Mouse (Mus musculus) left cerebral cortex, adult 2 months (tissue): ENCODE measurements at regions not wholly inside any gene's neighbourhood (a gene's known extent, or its start where the extent isn't known, plus 50 kb on each side); places are given as distances from the start of the nearest gene placed in this dataset.

ENCODE experiments used
- DNase-seq, 2 experiments: peaks; one replicate each; pipeline ENCODE4 v3.0.0; 2021 to 2022; ENCODE audit warnings: low spot score in 2 of 2, mixed read lengths in 1 of 2; ENCODE audit errors: extremely low spot score in 1 of 2
- H3K27ac ChIP-seq: fragments of 200-600 bp; 2 replicates; pipeline ENCODE4 v1.8.1; 2022
- H3K4me3 ChIP-seq: fragments of 200-600 bp; 2 replicates; pipeline ENCODE4 v1.8.1; 2022
- CTCF ChIP-seq: fragments of 200-600 bp; IDR thresholded peaks from 2 replicates; pipeline ENCODE4 v1.8.1; 2022; ENCODE audit warnings: antibody characterized with exemption, mild to moderate bottlenecking, moderate library complexity
- intact Hi-C: fragments of 180-260 bp; cut with DNase I; formaldehyde crosslinking; loops from one replicate; pipeline ENCODE4 v1.15.1; 2025

GRCm38 (mm10) chr3:132506095-132506494, 123.5 kb upstream of the Gimd1 start:
- no peak overlapping the region for H3K27ac ChIP-seq
- TF ChIP-seq CTCF = peak; percentile 47
- H3K4me3 ChIP-seq = no peak overlapping the region
- DNase-seq = peak; percentile 18 to 20
- intact Hi-C loops = no loop called here

GRCm38 (mm10) chr3:132510240-132510639, 119.4 kb upstream of the Gimd1 start:
- intact Hi-C loops = no loop called here
- no peak overlapping the region for H3K27ac ChIP-seq
- no peak for DNase-seq
- no peak overlapping the region for H3K4me3 ChIP-seq
- TF ChIP-seq CTCF = no peak

- H3K27ac ChIP-seq = no peak overlapping the region
- DNase-seq = no peak
- TF ChIP-seq CTCF = no peak
- intact Hi-C loops = no loop called here
- no peak overlapping the region for H3K4me3 ChIP-seq
These were observed 117.0 kb upstream of the Gimd1 start for GRCm38 (mm10) chr3:132512526-132513102.

GRCm38 (mm10) chr3:132533323-132533904, 96.2 kb upstream of the Gimd1 start:
- no peak for DNase-seq
- intact Hi-C loops = no loop called here
- no peak for TF ChIP-seq CTCF
- Histone ChIP-seq H3K4me3 (no peak overlapping the region), H3K27ac (no peak overlapping the region)

GRCm38 (mm10) chr3:132539780-132540658, 89.6 kb upstream of the Gimd1 start:
- DNase-seq = no peak
- intact Hi-C loops = no loop called here
- Histone ChIP-seq H3K4me3 (no peak overlapping the region), H3K27ac (no peak overlapping the region)
- TF ChIP-seq CTCF = no peak

GRCm38 (mm10) chr3:132551238-132551808, 78.3 kb upstream of the Gimd1 start:
- no peak overlapping the region for H3K27ac ChIP-seq
- H3K4me3 ChIP-seq = no peak overlapping the region
- intact Hi-C loops = no loop called here
- TF ChIP-seq CTCF = no peak
- DNase-seq = no peak

GRCm38 (mm10) chr3:132565755-132566154, 63.9 kb upstream of the Gimd1 start:
- no peak for DNase-seq
- Histone ChIP-seq H3K27ac (no peak overlapping the region), H3K4me3 (no peak overlapping the region)
- intact Hi-C loops = no loop called here
- no peak for TF ChIP-seq CTCF

- DNase-seq = no peak
- TF ChIP-seq CTCF = no peak
- intact Hi-C loops = no loop called here
These were observed 63.3 kb upstream of the Gimd1 start for GRCm38 (mm10) chr3:132566301-132566700.

More at GRCm38 (mm10) chr3:132566301-132566700, 63.3 kb upstream of the Gimd1 start:
- H3K4me3 ChIP-seq = no peak overlapping the region
- no peak overlapping the region for H3K27ac ChIP-seq
